Mouse (Mus musculus) CH12.LX (cell line): ENCODE measurements around the gene Trim11. TPM values are rescaled to one million over a fixed set of nuclear protein-coding genes. Genes with fewer than 3 reads are reported as not detected.

Source experiments
- DNase-seq: peaks from one replicate; pipeline ENCODE4 v3.0.0-alpha.2; 2013; ENCODE audit errors: extremely low read depth
- H3K27ac ChIP-seq: 2 replicates; pipeline ENCODE4 v1.5.1; 2012; ENCODE audit warnings: low read depth, mild to moderate bottlenecking, control low read depth, moderate library complexity; ENCODE audit not compliant: insufficient read depth
- H3K27me3 ChIP-seq: replicated peaks from 2 replicates; pipeline ENCODE3; 2012; ENCODE audit warnings: inconsistent platforms
- H3K36me3 ChIP-seq, 2 experiments: replicated peaks in 1 of 2; 2 replicates each; pipeline versions ENCODE3 to v1.6.1; 2012; ENCODE audit warnings: inconsistent platforms in 1 of 2, low read length in 1 of 2, mild to moderate bottlenecking in 1 of 2, mixed read lengths in 1 of 2, moderate library complexity in 1 of 2; ENCODE audit not compliant: control insufficient read depth in 1 of 2, insufficient read depth in 1 of 2
- H3K4me1 ChIP-seq, 2 experiments: 2 replicates each; pipeline ENCODE4 v1.6.1; 2012; ENCODE audit warnings: inconsistent platforms in 1 of 2, moderate library complexity in 1 of 2; ENCODE audit not compliant: insufficient read depth in 2 of 2, control insufficient read depth in 1 of 2
- H3K4me2 ChIP-seq: 2 replicates; pipeline ENCODE4 v1.6.1; 2012; ENCODE audit warnings: low read depth, mild to moderate bottlenecking, control low read depth; ENCODE audit not compliant: poor library complexity, insufficient read depth, severe bottlenecking
- H3K4me3 ChIP-seq, 3 experiments: fragments of 150-350 bp in 1 of 3; sonication (generic) in 1 of 3; replicated peaks in 1 of 3; 2 replicates each; pipeline versions ENCODE3 to v1.5.1; 2011 to 2012; ENCODE audit warnings: low read depth in 2 of 3, low read length in 2 of 3, mild to moderate bottlenecking in 2 of 3, moderate library complexity in 2 of 3, control low read depth in 1 of 3, improper control_type of control experiment in 1 of 3, inconsistent platforms in 1 of 3, mixed read lengths in 1 of 3; ENCODE audit not compliant: poor library complexity in 1 of 3
- H3K79me2 ChIP-seq: replicated peaks from 2 replicates; pipeline ENCODE4 v1.6.1; 2012; ENCODE audit warnings: mild to moderate bottlenecking, moderate library complexity; ENCODE audit not compliant: control insufficient read depth, poor library complexity, insufficient read depth, severe bottlenecking; ENCODE audit errors: extremely low read depth
- H3K9ac ChIP-seq: 2 replicates; pipeline ENCODE4 v1.6.1; 2012; ENCODE audit warnings: low read depth, mild to moderate bottlenecking, control low read depth, moderate library complexity; ENCODE audit not compliant: insufficient read depth
- H3K9me3 ChIP-seq: replicated peaks from 2 replicates; pipeline ENCODE3; 2012; ENCODE audit warnings: low read length, inconsistent platforms, mixed read lengths
- CHD1 ChIP-seq: IDR thresholded peaks from 2 replicates; pipeline ENCODE4 v1.6.1; 2012; ENCODE audit warnings: low read depth, low read length, improper control_type of control experiment, inconsistent platforms
- CHD2 ChIP-seq: IDR thresholded peaks from 2 replicates; pipeline ENCODE4 v1.6.1; 2011; ENCODE audit warnings: low read length, improper control_type of control experiment
- CTCF ChIP-seq, 2 experiments: IDR thresholded peaks in 1 of 2; conservative IDR thresholded peaks in 1 of 2; 2 replicates each; pipeline ENCODE4 v1.5.1; 2011 to 2012; ENCODE audit warnings: low read depth in 2 of 2, low read length in 2 of 2, improper control_type of control experiment in 1 of 2, inconsistent platforms in 1 of 2, mild to moderate bottlenecking in 1 of 2, moderate library complexity in 1 of 2
- E2F4 ChIP-seq: IDR thresholded peaks from 2 replicates; pipeline ENCODE4 v1.6.1; 2011; ENCODE audit warnings: low read depth, low read length, improper control_type of control experiment; ENCODE audit not compliant: insufficient replicate concordance
- ELF1 ChIP-seq: IDR thresholded peaks from 2 replicates; pipeline ENCODE4 v1.6.1; 2014; ENCODE audit warnings: low read depth, mild to moderate bottlenecking, inconsistent platforms, low read length, improper control_type of control experiment
- ETS1 ChIP-seq: conservative IDR thresholded peaks from 2 replicates; pipeline ENCODE4 v1.6.1; 2012; ENCODE audit warnings: low read depth, mild to moderate bottlenecking, inconsistent platforms, low read length, improper control_type of control experiment, moderate library complexity
- GABPA ChIP-seq: IDR thresholded peaks from 2 replicates; pipeline ENCODE4 v1.6.1; 2012; ENCODE audit warnings: low read depth, low read length, improper control_type of control experiment, inconsistent platforms; ENCODE audit not compliant: insufficient replicate concordance
- HCFC1 ChIP-seq: IDR thresholded peaks from 2 replicates; pipeline ENCODE4 v1.6.1; 2012; ENCODE audit warnings: low read depth, mild to moderate bottlenecking, inconsistent platforms, low read length, improper control_type of control experiment
- IRF4 ChIP-seq: IDR thresholded peaks from 2 replicates; pipeline ENCODE4 v1.6.1; 2014; ENCODE audit warnings: low read depth, mild to moderate bottlenecking, inconsistent platforms, low read length, improper control_type of control experiment
- JUND ChIP-seq: conservative IDR thresholded peaks from 2 replicates; pipeline ENCODE4 v1.6.1; 2011; ENCODE audit warnings: low read depth, low read length, improper control_type of control experiment
- MAFK ChIP-seq: IDR thresholded peaks from 2 replicates; pipeline ENCODE4 v1.6.1; 2011; ENCODE audit warnings: low read length, improper control_type of control experiment; ENCODE audit not compliant: insufficient replicate concordance
- MAZ ChIP-seq: IDR thresholded peaks from 2 replicates; pipeline ENCODE4 v1.6.1; 2012; ENCODE audit warnings: low read depth, mild to moderate bottlenecking, inconsistent platforms, low read length, improper control_type of control experiment, moderate library complexity
- MEF2A ChIP-seq: IDR thresholded peaks from 2 replicates; pipeline ENCODE4 v1.6.1; 2014; ENCODE audit warnings: low read depth, mild to moderate bottlenecking, inconsistent platforms, low read length, improper control_type of control experiment, borderline replicate concordance
- MYC ChIP-seq: IDR thresholded peaks from 2 replicates; pipeline ENCODE4 v1.6.1; 2011; ENCODE audit warnings: low read depth, mild to moderate bottlenecking, improper control_type of control experiment, low read length
- PAX5 ChIP-seq: IDR thresholded peaks from 2 replicates; pipeline ENCODE4 v1.6.1; 2012; ENCODE audit warnings: low read length, inconsistent platforms, mixed read lengths
- POLR2A ChIP-seq: IDR thresholded peaks from 2 replicates; pipeline ENCODE4 v1.6.1; 2011; ENCODE audit warnings: low read depth, mild to moderate bottlenecking, improper control_type of control experiment, low read length
- POLR2AphosphoS2 ChIP-seq: IDR thresholded peaks from 2 replicates; pipeline ENCODE4 v1.6.1; 2011; ENCODE audit warnings: low read depth, low read length, improper control_type of control experiment
- RAD21 ChIP-seq: IDR thresholded peaks from 2 replicates; pipeline ENCODE4 v1.6.1; 2011; ENCODE audit warnings: low read depth, mild to moderate bottlenecking, low read length, improper control_type of control experiment, moderate library complexity
- RCOR1 ChIP-seq: conservative IDR thresholded peaks from 2 replicates; pipeline ENCODE4 v1.6.1; 2012; ENCODE audit warnings: low read depth, mild to moderate bottlenecking, inconsistent platforms, low read length, improper control_type of control experiment
- SIN3A ChIP-seq: IDR thresholded peaks from 2 replicates; pipeline ENCODE4 v1.6.1; 2012; ENCODE audit warnings: low read length, improper control_type of control experiment, inconsistent platforms
- SMC3 ChIP-seq: IDR thresholded peaks from 2 replicates; pipeline ENCODE4 v1.6.1; 2011; ENCODE audit warnings: low read depth, low read length, improper control_type of control experiment
- TBP ChIP-seq: conservative IDR thresholded peaks from 2 replicates; pipeline ENCODE4 v1.6.1; 2011; ENCODE audit warnings: low read depth, low read length, improper control_type of control experiment
- TCF12 ChIP-seq: IDR thresholded peaks from 2 replicates; pipeline ENCODE4 v1.6.1; 2014; ENCODE audit warnings: low read depth, mild to moderate bottlenecking, inconsistent platforms, low read length, improper control_type of control experiment
- ZC3H11A ChIP-seq: IDR thresholded peaks from 2 replicates; pipeline ENCODE4 v1.6.1; 2012; ENCODE audit warnings: low read depth, mild to moderate bottlenecking, inconsistent platforms, low read length, improper control_type of control experiment
- ZKSCAN1 ChIP-seq: IDR thresholded peaks from 2 replicates; pipeline ENCODE4 v1.6.1; 2012; ENCODE audit warnings: low read depth, inconsistent platforms, low read length, improper control_type of control experiment, borderline replicate concordance
- ZNF384 ChIP-seq: IDR thresholded peaks from 2 replicates; pipeline ENCODE4 v1.6.1; 2012; ENCODE audit warnings: low read depth, low read length, improper control_type of control experiment, inconsistent platforms
- dilution Hi-C: fragments of 300-500 bp; cut with MboI; formaldehyde crosslinking; loops from 2 replicates; pipeline ENCODE4 v1.14.3; 2020; ENCODE audit warnings: low sequenced_read_pairs; ENCODE audit not compliant: extremely low pct_unique_long_range_greater_than_20kb, extremely low pct_ligation_motif_present
- in situ Hi-C: fragments of 300-500 bp; cut with MboI; formaldehyde crosslinking; loops from 3 replicates; pipeline ENCODE4 v1.14.3; 2019; ENCODE audit warnings: low sequenced_read_pairs, low pct_ligation_motif_present, low pct_unique_long_range_greater_than_20kb, mixed read lengths
- polyA plus RNA-seq: library from polyadenylated mRNA; unstranded; fragments of >175 nt; gene quantifications from 2 replicates; pipeline ENCODE4 v1.2.1, GENCODE M21; 2012; ENCODE audit warnings: low read depth; ENCODE audit not compliant: insufficient read length
- total RNA-seq, 2 experiments: library from RNA; depleted of rRNA; stranded (reverse); fragments of 300-350 nt in 1 of 2; fragments of >200 nt in 1 of 2; gene quantifications; 2 replicates each; pipeline ENCODE4 v1.2.3; 2012 to 2014

Trim11 gene
- total and polyA plus RNA-seq, 3 experiments = 21.8 to 33.2 (median 23.2) TPM

GRCm38 (mm10) chr11:58982471-58983097 is 4.7 kb downstream of the Trim11 start (continued):
- no peak for TF ChIP-seq CHD1
- peak; percentile 45; the same call in 1 of the 2 replicates for TF ChIP-seq ELF1
- TF ChIP-seq TBP = no peak
- peak; percentile 68 for TF ChIP-seq CHD2
- no peak for TF ChIP-seq GABPA
- no peak for TF ChIP-seq RAD21
- TF ChIP-seq POLR2AphosphoS2 = no peak
- no peak for TF ChIP-seq POLR2A
- peak; percentile 18; the same call in 1 of the 2 replicates for TF ChIP-seq MAFK
- no peak for TF ChIP-seq ZNF384
- TF ChIP-seq IRF4 = no peak

- TF ChIP-seq SMC3 = no peak
- no peak for TF ChIP-seq RAD21
- TF ChIP-seq, all 38 proteins: peak for 0
- H3K4me3 ChIP-seq = no peak overlapping the region
- dilution Hi-C loops (no loop called here), in situ Hi-C loops (no loop called here)
- peaks cover 23 to 62% of the 10 kb centered on the region in 2 experiments for H3K4me1 ChIP-seq
- peaks cover 27% of the 10 kb centered on the region for H3K79me2 ChIP-seq
- no peak overlapping the region for H3K27ac ChIP-seq
- no peak overlapping the region for H3K9ac ChIP-seq
- peaks cover 57 to 86% of the 10 kb centered on the region in 2 experiments for H3K36me3 ChIP-seq
- no peak for DNase-seq
- H3K9me3 ChIP-seq = no peaks in the 10 kb centered on the region
- H3K4me2 ChIP-seq = no peak overlapping the region
- no peaks in the 10 kb centered on the region for H3K27me3 ChIP-seq
Measured at GRCm38 (mm10) chr11:58983691-58984341, 5.9 kb downstream of the Trim11 start.

GRCm38 (mm10) chr11:58984657-58985056 is 6.8 kb downstream of the Trim11 start:
- Histone ChIP-seq H3K4me1 (peaks cover 23 to 62% of the 10 kb centered on the region in 2 experiments), H3K9ac (no peak overlapping the region), H3K4me2 (no peak overlapping the region), H3K36me3 (peaks cover 65 to 91% of the 10 kb centered on the region in 2 experiments), H3K9me3 (no peaks in the 10 kb centered on the region), H3K79me2 (peaks cover 18% of the 10 kb centered on the region), H3K27ac (no peak overlapping the region), H3K27me3 (no peaks in the 10 kb centered on the region), H3K4me3 (no peak overlapping the region)
- in situ Hi-C loops = no loop called here
- dilution Hi-C loops = no loop called here
- no peak for TF ChIP-seq CTCF (conservative IDR thresholded peaks at IDR 0.05 in 1 of 2, IDR thresholded peaks at IDR 0.05 in 1 of 2; ENCODE audit: low read depth in 2 of 2, low read length in 2 of 2)
- TF ChIP-seq MYC = no peak
- TF ChIP-seq PAX5 = no peak
- no peak for TF ChIP-seq MAZ
- no peak for TF ChIP-seq GABPA
- no peak for TF ChIP-seq JUND
- no peak for TF ChIP-seq ETS1
- TF ChIP-seq SIN3A = no peak
- no peak for TF ChIP-seq ZNF384
- TF ChIP-seq ZKSCAN1 = no peak
- TF ChIP-seq RCOR1 = no peak
- TF ChIP-seq CHD1 = no peak
- TF ChIP-seq E2F4 = no peak
- no peak for TF ChIP-seq ELF1
- TF ChIP-seq ZC3H11A = no peak
- no peak for TF ChIP-seq TCF12
- no peak for TF ChIP-seq CHD2
- no peak for TF ChIP-seq MEF2A
- TF ChIP-seq TBP = no peak
- no peak for TF ChIP-seq HCFC1
- DNase-seq = no peak
